Mouse (Mus musculus) heart, postnatal 10 days (tissue): ENCODE measurements around the gene Tmem201. TPM values are rescaled to one million over a fixed set of nuclear protein-coding genes. Genes with fewer than 3 reads are reported as not detected.

Experiments used
- DNase-seq, 2 experiments: peaks; one replicate each; pipeline ENCODE4 v3.0.0; 2021
- intact Hi-C: fragments of 180-260 bp; cut with DNase I; formaldehyde crosslinking; loops from one replicate; pipeline ENCODE4 v1.15.1; 2025
- total RNA-seq, 2 experiments: library from RNA; stranded (reverse); gene quantifications; 2 replicates each; pipeline ENCODE4 v1.2.3; 2021

Gene Tmem201
- total RNA-seq, 2 experiments from 2014 or later, result 82.8 to 88.9 TPM

DNA sequence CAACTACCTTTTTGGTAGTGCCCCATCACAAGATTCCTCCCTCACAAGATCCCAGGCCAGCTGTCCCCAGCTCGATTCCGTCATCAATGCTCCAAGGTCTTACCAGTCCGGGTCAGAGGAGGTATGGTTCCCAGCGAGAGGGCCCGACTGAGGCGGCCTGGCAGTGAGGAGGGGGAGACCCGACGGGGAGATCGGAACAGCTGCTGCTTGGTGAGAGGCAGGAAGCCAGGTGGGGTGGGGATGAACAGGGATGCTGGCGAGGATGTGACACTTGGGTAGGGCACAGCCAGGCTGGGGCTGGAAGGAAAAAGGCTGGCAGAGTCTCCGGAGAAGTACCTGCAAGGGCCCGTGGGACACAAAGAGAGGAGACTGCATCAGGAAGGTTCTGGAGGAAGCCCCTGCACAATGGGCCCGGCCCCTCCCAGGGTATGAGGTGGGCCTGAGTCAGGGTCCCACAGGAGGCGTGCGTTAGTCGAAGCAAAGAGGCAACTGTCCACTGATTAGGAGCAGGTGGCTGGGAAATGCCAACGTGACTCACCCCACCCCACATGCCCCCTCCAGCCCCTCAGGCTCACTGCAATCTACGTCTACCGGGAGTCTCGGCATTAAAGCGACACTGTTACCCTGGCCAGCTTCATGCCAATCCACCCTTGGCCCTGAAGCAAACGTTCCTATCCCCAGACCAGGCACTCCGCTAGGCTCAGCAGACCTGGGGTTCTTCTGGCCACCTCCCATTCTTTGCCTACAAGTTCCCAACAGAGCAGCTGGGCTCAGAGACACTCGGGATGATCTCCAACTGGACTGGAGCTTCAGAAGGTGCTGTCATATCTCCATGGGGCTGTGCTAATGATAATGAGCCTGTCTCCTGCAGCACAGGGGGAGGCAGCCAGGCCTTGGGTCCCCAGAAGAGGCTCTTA, 15.5 kb downstream of the Tmem201 start:
- intact Hi-C loops, result no loop called here
- DNase-seq, result no peak

DNA sequence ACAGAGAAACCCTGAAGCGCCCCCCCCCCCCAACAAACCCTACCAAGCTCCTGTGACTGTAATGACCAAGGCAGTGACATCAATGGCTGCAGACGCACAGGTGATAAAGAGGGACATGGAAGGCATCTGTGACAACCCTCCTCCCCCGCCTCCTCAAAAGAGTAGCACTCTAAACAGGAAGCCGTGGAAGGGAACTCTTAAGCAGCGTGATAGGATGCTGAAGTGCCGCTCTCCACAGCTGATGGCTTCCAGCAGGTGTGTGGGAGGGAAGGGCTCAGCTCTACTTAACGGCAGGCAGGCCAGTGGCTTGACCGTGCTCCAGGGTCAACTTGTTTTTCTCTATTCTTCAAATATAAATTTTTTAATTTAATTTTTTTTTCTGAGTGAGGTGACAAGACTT, 16.7 kb downstream of the Tmem201 start:
- intact Hi-C loops, result no loop called here
- no peak for DNase-seq

DNA sequence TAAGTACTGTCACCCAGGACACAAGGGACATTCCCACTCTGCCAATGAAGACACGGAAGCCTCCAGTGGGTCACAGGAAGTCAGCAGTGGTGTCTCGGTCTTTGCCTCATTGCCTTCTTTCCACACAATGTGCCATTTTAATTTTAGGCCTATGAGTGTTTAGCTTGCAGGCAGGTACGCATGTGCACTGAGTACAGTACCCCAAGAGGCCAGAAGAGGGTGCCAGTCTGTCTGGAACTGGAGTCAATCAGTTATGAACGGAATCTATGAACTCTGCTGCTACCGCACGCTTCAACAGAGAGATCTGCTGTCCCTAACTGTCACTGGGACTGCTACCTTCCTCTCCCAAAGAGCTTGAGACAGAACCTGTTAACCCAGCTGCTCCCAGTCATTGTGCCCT, 18.2 kb downstream of the Tmem201 start:
- peak in 1 of 2 experiments; percentile 62 for DNase-seq
- intact Hi-C loops, result no loop called here

DNA sequence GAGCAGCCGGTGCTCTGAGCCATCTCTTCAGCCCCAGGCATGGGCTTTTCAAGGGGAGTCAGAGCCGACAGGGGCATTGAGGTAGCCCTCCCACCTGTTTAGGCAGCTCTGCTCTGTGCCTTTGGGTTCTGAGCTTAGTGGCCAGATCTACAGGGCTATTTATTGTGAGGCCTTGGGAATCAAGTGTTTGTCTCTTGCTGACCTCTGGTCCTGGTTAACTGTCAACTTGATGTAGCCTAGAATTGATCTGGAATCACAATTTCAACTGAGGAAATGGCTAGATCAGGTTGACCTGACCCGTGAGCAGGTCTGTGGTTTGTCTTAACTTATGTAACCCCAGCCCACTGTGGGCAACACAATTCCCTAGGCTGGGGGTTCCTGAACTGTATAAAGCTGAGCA, 23.3 kb downstream of the Tmem201 start:
- intact Hi-C loops, result no loop called here
- no peak for DNase-seq

DNA sequence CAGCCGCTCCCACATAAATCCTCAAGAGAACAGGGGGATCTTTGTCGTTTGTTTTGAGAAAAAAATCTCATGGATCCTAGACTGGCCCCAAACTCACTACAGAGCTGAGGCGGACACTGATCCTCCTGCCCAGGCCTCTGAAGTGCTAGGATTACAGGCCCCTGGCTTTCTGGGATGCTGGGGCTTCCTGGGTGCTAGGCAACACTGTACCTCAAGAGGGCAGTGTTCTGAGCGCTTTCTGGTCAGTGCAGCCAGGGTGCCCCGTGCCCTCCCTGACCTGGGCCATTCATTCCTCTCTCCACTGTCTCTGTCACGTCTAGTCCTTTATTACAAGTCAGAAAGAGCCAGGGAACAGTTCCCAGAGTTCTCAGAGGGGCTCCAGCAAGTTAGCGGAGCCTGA, 25.9 kb downstream of the Tmem201 start:
- intact Hi-C loops, result no loop called here
- DNase-seq, result peak; percentile 48 to 73

DNA sequence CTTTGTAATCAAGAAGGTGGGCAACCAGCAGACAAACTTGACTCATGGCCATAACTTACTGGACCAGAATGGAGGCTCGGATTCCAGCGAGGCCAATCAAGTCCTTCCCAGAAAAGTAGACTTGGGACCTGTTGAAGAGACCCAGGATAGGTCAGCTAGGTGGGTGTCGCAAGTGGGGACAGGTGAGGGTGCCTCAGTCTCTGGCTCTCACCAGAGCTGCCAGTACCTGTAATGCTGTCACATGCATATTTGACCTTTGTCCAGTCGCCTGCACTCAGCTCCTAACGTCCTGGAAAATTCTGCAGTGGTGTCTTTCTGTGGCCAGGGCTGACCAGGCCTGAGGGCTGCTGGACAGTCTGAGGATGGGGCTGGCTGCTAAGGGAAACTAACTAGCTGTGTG, 26.4 kb downstream of the Tmem201 start:
- intact Hi-C loops, result no loop called here

DNA sequence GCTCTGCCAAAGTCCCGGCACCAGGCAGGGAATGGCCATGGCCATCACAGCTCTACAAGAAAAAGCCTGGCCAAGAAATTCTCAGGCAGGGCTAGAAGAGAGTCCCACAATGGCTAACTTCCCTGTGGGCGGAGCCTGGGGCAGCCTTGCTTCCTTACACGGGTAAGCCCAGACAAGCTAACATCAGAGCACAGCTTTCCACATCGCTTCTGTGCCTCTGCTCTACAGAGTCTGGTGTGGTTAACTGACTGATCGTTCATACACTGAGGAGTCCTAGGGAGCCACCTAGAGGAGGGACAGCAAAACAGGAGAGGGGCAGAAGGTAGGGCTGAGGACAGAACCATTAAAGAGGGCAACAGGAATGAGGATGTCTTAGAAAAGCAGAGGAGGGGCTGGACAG, 27.3 kb downstream of the Tmem201 start:
- intact Hi-C loops, result loop anchor here (1.0 kb wide), 1 partner anchor 60 kb away; no protein-coding TSS in a partner anchor
- DNase-seq, result peak; percentile 73 to 77

More for the DNA sequence above, 26.4 kb downstream of the Tmem201 start:
- DNase-seq, result no peak

DNA sequence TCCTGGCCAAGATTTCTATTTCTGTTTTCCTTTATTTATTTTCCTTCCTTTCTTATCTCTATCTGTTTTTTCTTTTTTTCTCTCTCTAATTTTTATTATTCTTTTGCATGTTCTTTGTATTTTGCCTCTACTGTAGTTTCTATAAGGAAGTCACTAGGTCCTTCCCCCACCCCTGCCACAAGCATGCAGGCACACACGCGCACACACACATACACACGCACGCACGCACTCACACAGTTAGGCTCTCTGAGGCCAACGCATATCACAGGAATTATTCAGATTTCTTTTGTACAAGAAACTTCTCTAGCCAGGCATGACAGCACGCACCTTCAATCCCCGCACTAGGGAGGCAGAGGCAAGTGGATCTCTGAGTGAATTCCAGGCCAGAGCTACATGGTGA, 31.9 kb downstream of the Tmem201 start:
- DNase-seq, result no peak
- intact Hi-C loops, result no loop called here

DNA sequence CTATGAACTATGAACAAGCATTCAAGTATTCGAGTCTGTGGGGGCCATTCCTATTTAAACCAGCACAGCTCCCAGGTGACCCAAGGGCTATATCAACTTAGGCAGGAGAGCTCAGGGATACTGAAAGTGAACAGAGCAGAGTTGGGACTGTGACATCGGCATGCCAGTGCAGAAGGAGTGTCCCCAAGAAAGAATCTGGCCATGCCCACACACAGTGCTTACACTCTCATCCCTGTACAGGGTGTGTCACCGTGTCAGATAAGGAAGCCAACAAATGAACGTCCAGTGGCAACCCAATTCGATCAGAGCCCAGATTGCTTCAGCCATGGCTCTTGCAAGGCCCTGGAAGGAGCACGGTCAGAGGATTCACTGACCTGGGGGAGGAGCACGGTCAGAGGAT, 32.5 kb downstream of the Tmem201 start:
- intact Hi-C loops, result no loop called here
- no peak for DNase-seq

DNA sequence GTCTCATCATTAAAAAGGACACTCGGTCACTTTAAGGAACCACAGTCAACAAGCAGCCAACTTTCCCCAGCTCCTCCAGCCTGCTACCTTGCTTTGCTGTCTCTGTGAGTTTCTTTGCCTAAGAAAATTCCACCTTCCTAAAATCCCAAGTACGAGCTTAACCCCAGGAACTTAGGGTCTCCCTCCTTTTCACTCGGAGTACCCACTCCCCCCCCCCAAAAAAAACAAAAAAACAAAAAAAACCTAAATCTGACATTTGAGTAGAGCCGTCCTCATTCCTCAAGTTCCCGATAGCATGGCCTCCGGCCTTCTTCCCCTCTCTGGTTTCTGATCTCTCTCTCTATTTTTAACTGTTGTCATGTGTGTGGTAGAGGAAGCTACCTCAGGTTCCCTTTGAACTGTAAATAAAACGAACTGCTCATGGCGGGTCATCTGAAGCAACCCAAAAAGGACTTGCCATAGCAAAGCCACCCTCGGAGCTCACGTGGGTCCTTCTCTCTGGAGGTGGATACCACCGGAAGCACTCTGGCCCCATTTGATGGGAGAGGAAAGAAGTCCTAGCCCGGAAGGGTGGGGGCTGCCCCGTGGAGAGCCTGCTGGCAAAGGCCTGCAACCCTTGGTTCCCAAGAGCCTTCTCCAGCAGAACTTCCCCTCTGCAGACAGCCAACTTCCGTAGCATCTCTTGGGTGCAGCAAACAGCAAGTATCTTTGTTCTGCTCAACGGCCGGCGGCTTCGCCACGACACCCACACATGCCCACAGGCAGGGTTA, 35.4 kb downstream of the Tmem201 start, which contains the start of gene Pik3cd:
Pik3cd (minus strand) TSS at position 362 of the 770 bp plus-strand sequence.
- intact Hi-C loops, result no loop called here
- peak; percentile 44 to 48 for DNase-seq

DNA sequence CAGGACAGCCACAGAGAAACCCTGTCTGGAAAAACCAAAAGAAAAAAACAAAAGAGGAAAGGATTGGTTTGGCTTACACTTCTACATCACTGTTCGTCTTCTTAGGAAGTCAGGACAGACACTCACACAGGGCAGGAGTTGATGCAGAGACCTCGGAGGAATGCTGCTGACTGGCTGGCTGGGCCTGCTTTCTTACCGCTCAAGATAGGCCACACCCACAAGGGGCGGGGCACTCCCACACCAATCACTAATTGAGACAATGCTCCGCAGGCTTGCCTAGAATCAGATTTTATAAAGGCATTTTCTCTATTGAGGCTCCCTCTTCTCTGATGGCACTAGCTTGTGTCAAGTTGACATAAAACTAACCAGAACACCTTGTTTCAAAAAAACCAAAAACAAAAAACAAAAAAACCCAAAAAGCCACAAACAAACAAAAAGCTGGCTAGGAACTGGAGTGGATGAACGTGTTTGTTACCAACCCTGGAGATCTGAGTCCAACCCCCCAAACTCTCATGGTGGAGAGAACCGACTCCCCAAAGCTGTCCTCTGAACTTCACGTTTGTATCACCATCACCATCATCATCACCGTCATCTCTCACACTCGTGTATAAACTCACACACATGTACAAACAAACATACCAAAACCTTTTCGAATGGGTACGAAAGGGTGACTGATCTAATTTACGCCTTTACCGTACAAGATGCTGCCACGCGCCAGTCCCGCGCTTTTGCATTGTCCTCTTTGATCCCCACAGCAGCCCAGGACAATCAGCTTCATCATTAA, 36.2 kb downstream of the Tmem201 start:
- intact Hi-C loops, result no loop called here
- DNase-seq, result peak; percentile 51 to 56

DNA sequence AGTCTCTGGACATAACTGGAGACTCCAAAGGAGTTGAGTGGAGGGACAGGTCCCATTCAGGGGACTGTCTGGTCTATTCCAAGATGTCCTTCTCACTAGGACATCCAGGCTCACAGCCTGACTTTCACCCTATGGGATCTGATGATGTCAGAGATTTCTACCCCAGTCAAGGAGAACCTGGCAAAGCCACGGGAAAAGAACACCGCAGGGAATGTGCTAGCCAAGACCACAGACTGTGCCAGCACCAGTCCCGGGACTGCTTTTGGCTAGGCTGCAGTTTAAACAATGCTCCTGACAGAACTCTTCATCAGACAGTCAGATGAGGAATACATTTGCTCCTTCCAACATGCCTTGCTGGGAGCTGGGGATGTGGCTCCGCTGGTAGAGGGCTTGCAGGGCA, 37.9 kb downstream of the Tmem201 start:
- DNase-seq, result peak in 1 of 2 experiments; percentile 29
- intact Hi-C loops, result no loop called here

DNA sequence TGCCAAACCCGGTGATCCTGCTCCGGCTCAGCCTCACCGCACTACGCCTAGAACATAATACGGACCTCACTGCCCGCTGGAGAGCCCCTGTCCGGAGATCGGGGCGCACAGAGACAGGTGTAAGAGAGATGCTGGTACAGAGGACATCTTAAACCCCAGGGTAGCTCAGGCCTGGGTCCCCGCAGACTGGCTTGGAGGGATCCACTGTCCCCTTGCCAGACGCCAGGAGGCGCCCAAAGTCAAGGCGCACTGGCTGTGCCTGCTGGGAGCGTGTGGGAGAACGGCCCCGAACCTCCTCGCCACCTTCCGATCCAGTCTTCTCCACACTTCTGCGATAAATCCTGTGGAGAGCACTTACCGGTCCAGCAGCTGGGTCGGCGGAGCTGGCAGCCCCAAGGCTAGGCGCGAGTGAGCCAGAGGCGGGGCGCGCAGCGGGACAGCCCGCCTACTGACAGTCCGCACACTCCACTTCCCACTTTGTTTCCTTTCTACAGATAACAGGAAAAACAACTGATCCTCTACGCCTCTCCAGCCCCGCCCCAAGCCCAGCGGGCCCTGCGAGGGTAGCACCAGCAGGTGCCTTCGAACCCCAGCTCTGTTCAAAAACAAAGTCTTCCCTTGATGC, 39.5 kb downstream of the Tmem201 start:
- intact Hi-C loops, result no loop called here
- peak; percentile 68 to 72 for DNase-seq

DNA sequence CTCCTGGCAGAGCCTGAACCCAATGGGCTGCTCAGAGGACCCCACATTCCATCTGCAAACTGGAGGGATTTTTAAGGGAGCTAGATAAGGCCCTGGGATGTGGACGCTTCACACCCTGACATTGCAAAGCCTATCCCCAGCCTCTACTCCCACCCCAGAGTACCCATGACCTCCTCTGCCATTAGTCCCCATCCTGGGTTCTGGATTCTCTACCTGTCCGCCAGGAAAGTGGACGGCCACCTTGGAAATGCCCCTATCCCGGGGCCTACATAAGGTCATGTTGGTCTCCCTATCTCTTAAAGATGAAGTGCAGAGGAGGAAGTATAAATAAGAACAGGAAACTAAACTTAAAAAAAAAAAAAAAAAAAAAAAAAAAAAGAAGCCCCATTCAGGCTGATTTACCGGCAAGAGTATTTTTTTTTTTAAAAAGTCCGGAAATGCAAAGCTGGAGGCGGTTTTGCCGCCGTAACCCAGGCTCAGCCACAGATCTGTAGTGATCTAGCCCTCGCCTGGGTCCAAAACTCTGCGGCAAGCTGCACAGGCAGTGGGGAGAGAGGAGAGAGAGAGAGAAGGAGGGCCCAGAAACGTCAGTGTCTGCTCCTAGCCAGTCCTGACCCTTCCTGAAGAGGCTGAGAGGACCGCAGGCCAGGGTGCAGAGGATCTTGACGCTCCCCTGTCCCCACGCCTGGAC, 40.2 kb downstream of the Tmem201 start:
- no peak for DNase-seq
- intact Hi-C loops, result no loop called here

DNA sequence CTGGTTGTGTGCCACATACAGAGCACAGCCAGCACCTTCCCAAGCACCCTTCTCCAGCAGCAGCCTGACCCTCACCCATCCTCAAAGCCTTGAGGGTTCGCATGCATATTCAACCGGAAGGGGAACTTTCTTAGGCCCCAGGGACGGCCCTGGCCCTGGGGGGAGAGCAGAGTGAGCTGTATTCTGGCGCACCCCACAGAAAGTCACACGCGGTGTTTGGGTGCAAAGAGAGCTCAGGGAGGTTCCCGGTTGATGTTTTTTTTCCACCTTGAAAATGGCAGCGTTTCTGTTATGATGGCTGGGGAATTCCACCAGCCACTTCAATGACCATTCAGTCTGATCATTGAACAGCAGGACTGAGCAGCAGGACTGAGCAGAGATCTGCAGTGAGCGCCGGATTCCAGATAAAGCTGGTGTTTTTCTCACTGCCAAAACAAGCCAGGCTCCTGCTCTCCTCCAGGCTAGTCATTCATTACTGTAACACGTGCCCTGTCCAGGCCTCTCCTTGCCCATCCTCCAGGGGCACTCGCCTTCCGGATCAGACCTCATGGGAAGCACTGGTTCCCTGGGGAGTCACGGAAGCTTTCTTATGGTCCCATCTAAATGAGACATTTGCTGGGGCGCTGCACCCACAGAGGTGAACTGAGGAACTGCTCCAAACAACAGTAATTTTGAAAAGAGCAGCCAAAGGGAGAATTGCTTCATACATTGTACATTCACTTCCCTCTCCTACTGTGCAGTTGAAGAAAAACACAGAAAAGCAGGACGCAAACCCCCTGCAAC, 41.5 kb downstream of the Tmem201 start:
- intact Hi-C loops, result no loop called here
- peak in 1 of 2 experiments; percentile 48 for DNase-seq

DNA sequence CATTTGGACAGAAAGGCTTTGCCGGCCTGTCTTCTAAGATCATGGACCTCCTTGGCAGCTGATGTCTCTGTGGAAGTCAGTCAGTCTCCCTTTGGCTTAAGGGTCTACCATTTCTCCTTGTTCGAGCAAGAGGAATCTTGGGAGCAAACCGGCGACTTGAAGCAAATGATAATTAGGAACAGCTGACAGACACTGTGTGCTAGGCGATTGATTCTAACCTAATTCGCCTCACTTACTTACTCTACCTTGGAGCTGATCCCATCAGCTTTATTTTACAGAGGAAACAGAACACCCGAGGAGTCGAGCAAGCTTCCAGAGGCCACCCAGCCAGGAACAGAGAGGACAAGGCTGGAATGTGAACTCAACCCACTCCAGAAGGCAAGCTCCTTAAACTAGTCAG, 46.5 kb downstream of the Tmem201 start:
- no peak for DNase-seq
- intact Hi-C loops, result no loop called here

DNA sequence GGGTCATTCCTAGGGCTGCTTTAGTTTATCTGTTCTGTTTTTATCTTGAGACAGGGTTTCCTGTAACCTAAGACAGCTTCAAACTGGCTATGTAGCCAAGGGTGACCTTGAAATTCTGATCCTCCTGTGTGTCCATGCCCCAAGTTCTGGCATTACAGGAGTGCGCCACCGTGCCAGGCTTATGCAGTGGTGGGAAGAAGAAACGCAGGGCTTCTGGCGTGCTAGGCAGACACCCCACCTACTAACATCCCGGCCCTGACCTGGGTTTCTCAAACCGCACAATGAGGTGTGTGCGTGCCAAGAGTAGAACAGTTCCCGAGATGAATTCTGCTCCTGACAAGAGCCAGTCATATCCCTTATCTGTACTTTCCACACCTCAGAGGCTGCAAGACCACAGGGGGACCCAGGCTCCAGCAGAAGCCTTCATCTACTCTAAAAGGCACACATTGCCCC, 47.0 kb downstream of the Tmem201 start:
- intact Hi-C loops, result no loop called here
- DNase-seq, result peak in 1 of 2 experiments; percentile 29

DNA sequence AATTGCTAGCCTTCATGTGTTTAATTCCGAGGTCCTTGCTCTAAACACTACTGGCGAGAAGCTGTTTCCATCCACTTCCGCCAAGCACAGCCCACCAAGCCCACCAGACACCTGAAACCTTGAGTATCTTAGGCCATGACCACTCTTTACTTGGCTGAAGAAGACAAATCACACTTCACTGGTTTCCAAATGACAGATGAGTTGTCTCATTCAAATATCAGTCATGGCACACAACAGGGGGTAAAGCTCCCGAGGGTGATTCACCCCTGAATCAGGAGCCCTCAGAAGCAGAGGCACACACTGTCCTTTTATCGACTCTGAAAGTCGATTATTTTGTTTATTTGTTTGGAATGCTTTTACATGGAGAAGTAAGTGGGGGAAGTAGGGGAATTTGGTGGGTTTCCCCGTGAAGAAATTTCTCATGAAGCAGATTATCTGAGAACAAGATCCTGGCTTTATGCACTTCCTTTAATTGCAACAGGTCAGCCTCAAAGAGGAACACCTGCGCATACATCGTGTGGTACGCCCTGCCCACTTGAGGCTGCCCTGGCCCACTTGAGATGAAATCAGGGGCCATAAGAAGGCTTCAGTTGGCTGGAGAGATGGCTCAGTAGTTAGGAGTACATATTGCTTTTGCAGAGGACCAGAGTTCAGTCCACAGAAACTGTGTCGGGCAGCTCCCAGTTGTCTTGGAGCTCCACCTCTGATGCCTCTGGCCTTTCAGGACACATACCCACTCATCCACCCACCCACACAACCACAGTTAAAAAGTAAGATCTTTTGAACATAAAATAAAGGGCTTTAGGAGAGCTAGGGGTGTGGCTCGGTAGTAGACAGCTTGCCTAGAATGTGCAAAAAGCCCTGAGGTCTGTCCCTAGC, 47.8 kb downstream of the Tmem201 start:
- no peak for DNase-seq
- intact Hi-C loops, result no loop called here
